In genomic region chr1:64532067-64532523, GRCm38 (mm10) we compare ENCODE assay signal across 8 mouse cellular contexts. TPM values are rescaled to one million over a fixed set of nuclear protein-coding genes. Genes with fewer than 3 reads are reported as not detected.
DNase-seq lines count a peak whose midpoint lies in the region; ATAC-seq and TF ChIP-seq lines count a peak whose summit lies in the region.

No protein-coding gene starts in this region.

- ATAC-seq in heart, embryonic 11.5 days (replicated peaks; ENCODE audit: insufficient number of reproducible peaks, low FRiP score, low TSS enrichment): peak; percentile 64
- peak; percentile 57 for ATAC-seq in forebrain, embryonic 16.5 days
- ATAC-seq in liver, embryonic 16.5 days (ENCODE audit: low read depth): peak; percentile 47

- TF ChIP-seq POLR2A in MEL (IDR thresholded peaks at IDR 0.05; ENCODE audit: control insufficient read depth in 1 of 2, insufficient read depth in 1 of 2, low read depth in 1 of 2, low read length in 2 of 2, poor library complexity in 1 of 2): no peak

- under 1% methylated on average over 34 of the region's 34 CpGs for WGBS in heart, embryonic 11.5 days (ENCODE audit: insufficient replicate concordance)
- WGBS in forebrain, embryonic 16.5 days: under 1% methylated on average over 34 of the region's 34 CpGs
- under 1% methylated on average over 34 of the region's 34 CpGs for WGBS in liver, embryonic 16.5 days (ENCODE audit: insufficient replicate concordance)

- H3K4me1 ChIP-seq in heart, embryonic 11.5 days (ENCODE audit: control insufficient read depth, insufficient read depth, low read length): peaks cover 17% of the 10 kb centered on the region; the same call in 1 of the 2 replicates
- peaks cover 19 to 22% of the 10 kb centered on the region in 2 experiments for H3K4me1 ChIP-seq in MEL (ENCODE audit: control insufficient read depth in 1 of 2, insufficient read depth in 2 of 2, low read length in 2 of 2)
- H3K4me1 ChIP-seq in forebrain, embryonic 16.5 days (replicated peaks; ENCODE audit: control insufficient read depth, insufficient read depth, low read length): peaks cover 17% of the 10 kb centered on the region
- peaks cover 18% of the 10 kb centered on the region for H3K4me1 ChIP-seq in liver, embryonic 16.5 days (ENCODE audit: control insufficient read depth, low read depth, low read length)

- H3K27ac ChIP-seq in heart, embryonic 11.5 days (ENCODE audit: low read depth, low read length): peak overlapping the region; percentile 100
- H3K27ac ChIP-seq in MEL (ENCODE audit: control insufficient read depth, low read depth, low read length): peak overlapping the region; percentile 81
- peak overlapping the region; percentile 99 for H3K27ac ChIP-seq in forebrain, embryonic 16.5 days (ENCODE audit: low read length)
- peak overlapping the region; percentile 98 for H3K27ac ChIP-seq in liver, embryonic 16.5 days (ENCODE audit: low read length)

- H3K4me3 ChIP-seq in heart, embryonic 11.5 days (ENCODE audit: low read depth, low read length): peak overlapping the region; percentile 91
- peak overlapping the region; percentile 82 to 88 for H3K4me3 ChIP-seq in MEL (ENCODE audit: control insufficient read depth in 1 of 2, insufficient read depth in 1 of 2, low read depth in 2 of 2, low read length in 2 of 2)
- peak overlapping the region; percentile 95 for H3K4me3 ChIP-seq in forebrain, embryonic 16.5 days (replicated peaks; ENCODE audit: low read length)
- peak overlapping the region; percentile 94 for H3K4me3 ChIP-seq in liver, embryonic 16.5 days (ENCODE audit: low read depth, low read length)

- no peaks in the 10 kb centered on the region for H3K36me3 ChIP-seq in heart, embryonic 11.5 days (ENCODE audit: control insufficient read depth, insufficient read depth, low read length)
- H3K36me3 ChIP-seq in MEL (ENCODE audit: control insufficient read depth in 1 of 2, insufficient read depth in 2 of 2, low read length in 2 of 2): peaks cover 0 to 42% of the 10 kb centered on the region in 2 experiments; a peak in 2 of 4 replicates
- H3K36me3 ChIP-seq in forebrain, embryonic 16.5 days (ENCODE audit: control insufficient read depth, insufficient read depth): no peaks in the 10 kb centered on the region
- H3K36me3 ChIP-seq in liver, embryonic 16.5 days (ENCODE audit: control insufficient read depth, insufficient read depth): peaks cover 3% of the 10 kb centered on the region
- no peaks in the 10 kb centered on the region for H3K36me3 ChIP-seq in splenic B cell, adult 2 months (ENCODE audit: control insufficient read depth, insufficient read depth, low read length, poor library complexity, severe bottlenecking)

- H3K79me2 ChIP-seq in MEL (ENCODE audit: control insufficient read depth, insufficient read depth, low read length, poor library complexity): peaks cover 39% of the 10 kb centered on the region

- H3K9ac ChIP-seq in heart, embryonic 11.5 days (ENCODE audit: low read depth, low read length): peak overlapping the region; percentile 98
- H3K9ac ChIP-seq in MEL (ENCODE audit: control insufficient read depth, low read depth, low read length, poor library complexity, severe bottlenecking): peak overlapping the region; percentile 96
- H3K9ac ChIP-seq in forebrain, embryonic 16.5 days (replicated peaks; ENCODE audit: low read depth, low read length): peak overlapping the region; percentile 93
- H3K9ac ChIP-seq in liver, embryonic 16.5 days (ENCODE audit: low read depth, low read length): peak overlapping the region; percentile 98

- H3K4me2 ChIP-seq in heart, embryonic 11.5 days: peak overlapping the region; percentile 95
- H3K4me2 ChIP-seq in forebrain, embryonic 16.5 days (ENCODE audit: low read length): peak overlapping the region; percentile 99
- H3K4me2 ChIP-seq in liver, embryonic 16.5 days (ENCODE audit: low read depth, low read length): peak overlapping the region; percentile 93

- no peak for TF ChIP-seq RAD21 in MEL (IDR thresholded peaks at IDR 0.05; ENCODE audit: low read depth, low read length)

- no peaks in the 10 kb centered on the region for H3K27me3 ChIP-seq in heart, embryonic 11.5 days (ENCODE audit: control insufficient read depth, insufficient read depth, low read length)
- H3K27me3 ChIP-seq in MEL (ENCODE audit: control insufficient read depth in 1 of 2, insufficient read depth in 2 of 2, low read length in 2 of 2): no peaks in the 10 kb centered on the region
- H3K27me3 ChIP-seq in forebrain, embryonic 16.5 days (replicated peaks; ENCODE audit: control insufficient read depth, insufficient read depth, low read length): no peaks in the 10 kb centered on the region
- no peaks in the 10 kb centered on the region for H3K27me3 ChIP-seq in liver, embryonic 16.5 days (ENCODE audit: control insufficient read depth, insufficient read depth, low read depth, low read length)
- no peaks in the 10 kb centered on the region for H3K27me3 ChIP-seq in splenic B cell, adult 2 months (ENCODE audit: control insufficient read depth, insufficient read depth, low read length, poor library complexity, severe bottlenecking)

- no peak for TF ChIP-seq EP300 in MEL (IDR thresholded peaks at IDR 0.05; ENCODE audit: low read depth in 1 of 2, low read length in 2 of 2)

- intact Hi-C loops in heart, postnatal 25 days (cut with DNase I): loop anchor here (5.0 to 10.0 kb wide), 4 partner anchors 85 to 1357 kb away; partner anchors contain the start of genes Ccnyl1, Eef1b2, Mettl21a and Ndufs1

- H3K9me3 ChIP-seq in heart, embryonic 11.5 days (replicated peaks; ENCODE audit: control insufficient read depth, low read length): peaks cover 3% of the 10 kb centered on the region; the same call in 1 of the 2 replicates
- no peaks in the 10 kb centered on the region for H3K9me3 ChIP-seq in MEL (replicated peaks; ENCODE audit: insufficient read depth, low read length)
- no peaks in the 10 kb centered on the region for H3K9me3 ChIP-seq in forebrain, embryonic 16.5 days (ENCODE audit: control insufficient read depth, low read length)
- no peaks in the 10 kb centered on the region for H3K9me3 ChIP-seq in liver, embryonic 16.5 days (replicated peaks; ENCODE audit: control insufficient read depth, low read length)

- TF ChIP-seq CTCF in MEL (IDR thresholded peaks at IDR 0.05 in 2 of 3, conservative IDR thresholded peaks at IDR 0.05 in 1 of 3; ENCODE audit: control insufficient read depth in 1 of 3, insufficient read depth in 1 of 3, low read depth in 2 of 3, low read length in 3 of 3, poor library complexity in 1 of 3, severe bottlenecking in 1 of 3): no peak

- no peak for DNase-seq in heart, postnatal 25 days (ENCODE audit: low spot score)
- DNase-seq in MEL (ENCODE audit: low read depth, low spot score): peak; percentile 71
- DNase-seq in splenic B cell, adult 2 months (ENCODE audit: low read depth, low spot score): peak; percentile 67
- no peak for DNase-seq in frontal cortex, postnatal 10 days (ENCODE audit: low spot score in 2 of 2)
- no peak for DNase-seq in kidney, adult 9 months

TF ChIP-seq in MEL, 35 proteins besides CTCF, POLR2A, EP300 and RAD21:
- TF ChIP-seq USF1 (IDR thresholded peaks at IDR 0.05; ENCODE audit: low read depth, low read length) (no peak), SIN3A (IDR thresholded peaks at IDR 0.05; ENCODE audit: low read length) (0 out of 2 replicates have a peak, but pooled peaks have one; percentile 0), SMC3 (IDR thresholded peaks at IDR 0.05; ENCODE audit: low read depth, low read length) (no peak), JUND (IDR thresholded peaks at IDR 0.05; ENCODE audit: low read depth, low read length) (no peak), UBTF (IDR thresholded peaks at IDR 0.05; ENCODE audit: borderline replicate concordance, insufficient read depth, low read depth, low read length) (0 out of 2 replicates have a peak, but pooled peaks have one; percentile 5), NELFE (IDR thresholded peaks at IDR 0.05; ENCODE audit: low read depth, low read length) (no peak), GATA1 (IDR thresholded peaks at IDR 0.05; ENCODE audit: low read depth, low read length) (no peak), MAFK (IDR thresholded peaks at IDR 0.05; ENCODE audit: borderline replicate concordance, low read depth, low read length) (no peak), MEF2A (IDR thresholded peaks at IDR 0.05; ENCODE audit: extremely low read depth, insufficient replicate concordance, low read depth, low read length, poor library complexity, severe bottlenecking) (no peak), NRF1 (IDR thresholded peaks at IDR 0.05; ENCODE audit: insufficient read depth, low read depth, low read length, poor library complexity, severe bottlenecking) (no peak), ZKSCAN1 (IDR thresholded peaks at IDR 0.05; ENCODE audit: low read depth, low read length) (no peak), E2F4 (IDR thresholded peaks at IDR 0.05; ENCODE audit: borderline replicate concordance, low read depth, low read length) (peak; percentile 10; the same call in 1 of the 2 replicates), RCOR1 (IDR thresholded peaks at IDR 0.05; ENCODE audit: low read depth, low read length) (peak; percentile 7; the same call in 1 of the 2 replicates), MXI1 (IDR thresholded peaks at IDR 0.05; ENCODE audit: low read depth, low read length) (peak; percentile 26; the same call in 1 of the 2 replicates)

RNA-seq across cellular contexts. Expression of gene Creb1, which starts 0.3 kb away (rescaled TPM):
- 30.0 and 33.2 TPM in 2 replicates for polyA plus RNA-seq in heart, embryonic 11.5 days (2014; fragmentation: Nextera tagmentation; extraction: Ambion mirVana)
- 10 to 100 TPM; 28.9 to 32.6 TPM for total RNA-seq in heart, postnatal 25 days (2021)
- total RNA-seq in MEL (2012; rRNA removed): 22.8 and 25.4 TPM in 2 replicates
- 10 to 100 TPM; 21.8 to 49.1 TPM for polyA plus RNA-seq in MEL (2012; ENCODE audit: insufficient read depth in 1 of 2, insufficient read length in 2 of 2, low read depth in 1 of 2, low replicate concordance in 2 of 2, missing spikeins in 1 of 2)
- 51.6 and 61.4 TPM in 2 replicates for polyA plus RNA-seq in forebrain, embryonic 16.5 days (2015; fragmentation: Nextera tagmentation; extraction: Ambion mirVana)
- polyA plus RNA-seq in liver, embryonic 16.5 days (2015; fragmentation: Nextera tagmentation; extraction: Ambion mirVana): 10.9 and 11.7 TPM in 2 replicates

Comparison
In these comparisons a context has a peak if more than half of its experiments do, and no peak if none do; other contexts are left out.
1. DNase-seq: peak in MEL (single experiment) and splenic B cell, adult 2 months (single experiment); none in heart, postnatal 25 days (single experiment), frontal cortex, postnatal 10 days (0 of 2) and kidney, adult 9 months (single experiment).
2. Peak in every context shown above with its lines, with median percentiles within 50 percentile points of each other: ATAC-seq, H3K27ac ChIP-seq, H3K4me2 ChIP-seq, H3K4me3 ChIP-seq and H3K9ac ChIP-seq.